Mouse (Mus musculus): Measurements from ENCODE around the gene Rnft2. TPM values are rescaled to one million over a fixed set of nuclear protein-coding genes. Genes with fewer than 3 reads are reported as not detected.
A peak's percentile ranks its signal among the peaks of the same experiment; 100 is the strongest.

Rnft2 gene
- polyA plus RNA-seq, 1 experiment from 2014 or later = 11.3 TPM

DNA sequence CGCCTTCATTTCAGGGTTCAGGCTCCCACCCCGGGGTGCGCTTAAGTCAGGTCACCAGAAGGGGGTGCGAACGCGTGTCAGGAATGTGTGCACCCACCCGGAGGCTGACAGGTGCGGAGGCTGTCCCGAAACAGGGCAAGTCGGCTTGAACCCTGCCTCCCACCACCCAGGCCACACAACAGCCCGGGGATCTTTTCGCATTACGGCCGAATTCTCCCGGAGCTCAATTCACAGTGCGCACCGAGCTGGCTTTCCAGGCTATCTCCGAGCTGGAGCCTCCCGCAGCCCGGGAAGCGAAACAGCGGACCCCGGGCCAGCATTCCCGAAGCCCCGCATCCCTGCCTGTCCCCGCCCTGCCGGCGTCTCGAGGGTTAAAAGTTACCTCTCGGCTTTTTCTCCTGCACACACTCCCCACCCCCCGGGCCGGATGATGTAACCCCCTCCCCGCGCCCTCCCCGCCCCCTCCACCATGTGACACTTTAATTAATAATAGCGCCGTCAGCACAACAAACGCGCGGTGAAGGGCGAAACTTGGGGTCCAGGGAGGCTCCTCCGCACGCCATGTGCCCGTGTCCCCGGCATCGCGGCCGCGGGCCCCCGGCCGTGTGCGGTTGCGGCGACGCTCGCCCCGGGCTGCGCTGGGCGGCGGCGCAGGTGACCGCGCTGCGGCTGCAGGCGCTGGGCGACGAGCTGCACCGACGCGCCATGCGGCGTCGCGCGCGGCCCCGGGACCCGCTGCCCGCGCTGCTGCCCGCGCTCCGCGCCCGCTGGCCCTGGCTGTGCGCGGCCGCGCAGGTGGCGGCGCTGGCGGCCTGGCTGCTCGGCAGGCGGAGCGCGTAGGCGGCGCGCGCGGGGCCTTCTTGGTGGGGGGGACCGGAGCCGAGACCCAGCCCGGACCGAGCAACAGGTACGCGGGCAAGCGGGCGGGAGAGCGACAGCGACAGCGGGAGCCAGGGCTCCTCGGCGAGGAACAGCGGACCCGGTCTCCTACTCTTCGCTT is 75.4 kb downstream of the Rnft2 start:
- Histone ChIP-seq H3K4me1 (peaks cover 28% of the 10 kb centered on the region), H3K27ac (no peak overlapping the region), H3K36me3 (no peaks in the 10 kb centered on the region), H3K9me3 (no peaks in the 10 kb centered on the region), H3K9ac (peak overlapping the region; percentile 42; the same call in 1 of the 2 replicates), H3K27me3 (replicated peaks) (peaks cover 82% of the 10 kb centered on the region), H3K4me2 (replicated peaks) (peak overlapping the region; percentile 91), H3K4me3 (peak overlapping the region; percentile 47)
- ATAC-seq (ENCODE audit: low FRiP score, low read depth) = peak; percentile 38; the same call in 1 of the 2 replicates
- WGBS = under 1% methylated on average over 114 of the region's 117 CpGs

DNA sequence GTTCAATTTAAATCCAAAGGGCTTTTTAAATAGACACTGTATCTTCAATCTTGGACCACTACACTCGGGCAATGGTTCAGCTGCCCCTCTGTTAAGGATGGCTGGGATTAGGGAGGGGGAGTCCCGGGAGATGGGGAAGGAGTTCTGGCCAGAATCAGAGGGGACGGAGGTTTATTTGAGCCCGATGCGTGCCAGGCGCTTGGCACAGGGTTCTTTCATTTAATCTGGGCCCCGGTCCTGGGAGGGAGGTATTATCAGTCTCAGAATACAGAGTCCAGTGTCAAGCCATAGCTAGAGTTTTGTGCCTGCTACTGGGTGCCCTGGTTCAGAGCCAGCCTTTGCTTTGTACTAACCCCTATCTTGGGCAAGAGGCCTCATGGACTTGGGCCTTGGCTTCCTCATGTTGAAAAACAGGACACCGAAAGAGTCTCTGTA is 77.3 kb downstream of the Rnft2 start:
- no peaks in the 10 kb centered on the region for H3K36me3 ChIP-seq
- H3K9me3 ChIP-seq = no peaks in the 10 kb centered on the region
- H3K27me3 ChIP-seq (replicated peaks) = peaks cover 66% of the 10 kb centered on the region
- no peak overlapping the region for H3K4me2 ChIP-seq (replicated peaks)
- 63% methylated on average over 8 of the region's 8 CpGs for WGBS
- no peak overlapping the region for H3K9ac ChIP-seq
- H3K27ac ChIP-seq = no peak overlapping the region
- peaks cover 21% of the 10 kb centered on the region for H3K4me1 ChIP-seq
- ATAC-seq (ENCODE audit: low FRiP score, low read depth) = no peak
- H3K4me3 ChIP-seq = no peak overlapping the region

GRCm38 (mm10) chr5:118165462-118165861 is 79.5 kb downstream of the Rnft2 start:
- Histone ChIP-seq H3K9me3 (no peaks in the 10 kb centered on the region), H3K9ac (no peak overlapping the region), H3K4me2 (replicated peaks) (no peak overlapping the region), H3K4me3 (no peak overlapping the region), H3K27ac (no peak overlapping the region), H3K36me3 (no peaks in the 10 kb centered on the region), H3K4me1 (peaks cover 5% of the 10 kb centered on the region), H3K27me3 (replicated peaks) (peaks cover 59% of the 10 kb centered on the region)
- no peak for ATAC-seq (ENCODE audit: low FRiP score, low read depth)

DNA sequence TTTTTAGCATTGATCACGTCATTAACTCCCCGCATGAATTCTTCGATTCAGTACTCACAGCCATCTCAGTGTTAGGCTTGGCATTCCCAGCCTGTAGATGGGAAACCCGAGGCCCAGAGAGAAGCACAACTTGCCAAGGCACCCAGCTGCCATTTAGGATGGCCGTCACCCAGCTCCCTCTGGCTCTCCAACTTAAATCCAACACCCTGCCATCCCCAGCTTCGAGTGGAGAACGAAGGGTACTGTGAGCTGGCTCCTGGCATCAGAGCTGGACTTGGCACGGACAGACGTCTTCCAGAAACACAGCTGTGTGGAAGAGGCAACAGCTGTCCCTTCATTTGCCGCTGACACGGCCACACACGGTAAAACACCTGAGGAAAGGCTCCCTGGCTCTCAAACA is 80.3 kb downstream of the Rnft2 start, which contains the start of gene Hrk:
Hrk (plus strand) TSS at position 68 of the 400 bp plus-strand sequence.
- ATAC-seq (ENCODE audit: low FRiP score, low read depth) = no peak

DNA sequence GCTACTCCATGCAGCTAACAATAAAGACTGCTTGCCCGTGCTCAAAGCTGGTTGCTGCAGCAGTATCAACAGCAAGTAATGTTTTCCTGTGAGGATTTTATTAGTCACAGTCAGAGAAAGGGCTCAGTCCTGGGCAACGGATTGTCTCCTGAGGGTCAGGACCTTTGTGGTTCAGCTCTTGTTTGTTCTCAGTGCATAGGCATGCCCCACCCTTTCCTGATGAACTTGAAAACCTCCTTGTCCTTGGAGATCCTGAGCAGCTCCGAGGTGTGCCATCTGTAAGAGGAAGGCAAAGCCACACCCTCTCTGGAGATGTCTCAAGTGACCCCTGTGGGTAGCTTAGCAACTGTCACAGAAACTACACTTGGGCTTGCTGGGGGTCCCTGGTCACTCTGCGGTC is 84.2 kb downstream of the Rnft2 start:
- Histone ChIP-seq H3K9me3 (no peaks in the 10 kb centered on the region), H3K4me3 (no peak overlapping the region), H3K36me3 (no peaks in the 10 kb centered on the region), H3K27me3 (replicated peaks) (peaks cover 20% of the 10 kb centered on the region), H3K4me2 (replicated peaks) (no peak overlapping the region), H3K27ac (no peak overlapping the region), H3K4me1 (no peaks in the 10 kb centered on the region), H3K9ac (no peak overlapping the region)
- ATAC-seq (ENCODE audit: low FRiP score, low read depth) = no peak
- 41% methylated on average over 4 of the region's 4 CpGs for WGBS

More for the DNA sequence above, 80.3 kb downstream of the Rnft2 start, which contains the start of gene Hrk:
- no peak within 1 kb of the TSS for H3K4me3 ChIP-seq
- peaks cover 5% of the 10 kb centered on the region for H3K4me1 ChIP-seq
- peaks cover 50% of the 10 kb centered on the region for H3K27me3 ChIP-seq (replicated peaks)
- no peak within 1 kb of the TSS for H3K9ac ChIP-seq
- no peaks in the 10 kb centered on the region for H3K36me3 ChIP-seq
- no peak within 1 kb of the TSS for H3K4me2 ChIP-seq (replicated peaks)
- 65% methylated on average over 12 of the region's 12 CpGs for WGBS
- no peaks in the 10 kb centered on the region for H3K9me3 ChIP-seq
- H3K27ac ChIP-seq = no peak within 1 kb of the TSS

GRCm38 (mm10) chr5:118156976-118157375 is 87.9 kb downstream of the Rnft2 start:
- ATAC-seq (ENCODE audit: low FRiP score, low read depth) = no peak
- Histone ChIP-seq H3K4me3 (no peak overlapping the region), H3K36me3 (0 out of 2 replicates have a peak, but pooled peaks cover 1% of the 10 kb centered on the region), H3K4me1 (peaks cover 13% of the 10 kb centered on the region), H3K9ac (no peak overlapping the region), H3K4me2 (replicated peaks) (no peak overlapping the region), H3K27me3 (replicated peaks) (peaks cover 7% of the 10 kb centered on the region; the same call in 1 of the 2 replicates), H3K9me3 (no peaks in the 10 kb centered on the region), H3K27ac (no peak overlapping the region)
- 57% methylated on average over 4 of the region's 4 CpGs for WGBS

GRCm38 (mm10) chr5:118155565-118155947 is 89.4 kb downstream of the Rnft2 start:
- Histone ChIP-seq H3K9me3 (no peaks in the 10 kb centered on the region), H3K4me1 (peaks cover 13% of the 10 kb centered on the region), H3K4me2 (replicated peaks) (peak overlapping the region; percentile 78), H3K9ac (no peak overlapping the region), H3K27me3 (replicated peaks) (no peaks in the 10 kb centered on the region), H3K36me3 (peaks cover 8% of the 10 kb centered on the region; the same call in 1 of the 2 replicates), H3K27ac (no peak overlapping the region), H3K4me3 (peak overlapping the region; percentile 98)
- peak; percentile 58 for ATAC-seq (ENCODE audit: low FRiP score, low read depth)
- 21% methylated on average over 9 of the region's 9 CpGs for WGBS

DNA sequence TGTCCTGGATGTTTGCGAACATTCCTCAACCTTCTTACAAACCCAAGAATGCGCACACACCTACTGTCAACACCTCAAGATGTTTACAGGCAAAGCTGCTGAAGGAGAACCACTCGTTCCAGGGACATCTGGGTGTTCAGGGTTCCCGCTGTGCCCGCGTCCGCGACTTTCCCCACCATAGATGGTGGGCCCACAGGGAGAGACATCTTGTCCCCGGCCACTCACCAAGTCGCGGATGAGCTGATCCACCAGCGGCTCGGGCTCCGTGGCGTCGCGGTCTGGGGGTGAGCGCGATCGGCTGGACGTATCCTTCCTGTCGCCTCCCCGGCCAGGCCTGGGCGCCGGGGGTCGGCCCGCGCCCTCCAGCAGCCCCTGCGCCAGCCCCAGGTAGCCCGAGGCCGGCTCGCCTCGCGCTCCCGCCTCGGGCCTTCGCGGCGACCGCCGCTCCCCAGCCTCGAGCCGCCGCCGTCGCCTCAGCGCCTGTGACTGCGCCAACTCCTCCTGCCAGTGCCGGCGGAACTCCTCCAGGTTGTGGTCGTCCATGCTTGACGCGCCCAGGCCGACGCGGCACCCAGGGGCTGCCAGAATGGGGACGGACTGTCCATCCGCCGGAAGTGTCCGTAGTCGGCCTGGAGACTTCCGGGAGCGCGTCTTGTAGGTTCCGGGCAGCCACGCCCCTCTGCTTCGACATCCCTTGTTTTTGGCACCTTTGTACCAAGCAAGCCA is 89.9 kb downstream of the Rnft2 start, which contains the start of gene Fbxw8:
Fbxw8 (minus strand) TSS at position 626 of the 726 bp plus-strand sequence.
- Histone ChIP-seq H3K27me3 (replicated peaks) (no peaks in the 10 kb centered on the region), H3K9me3 (no peaks in the 10 kb centered on the region), H3K4me1 (peaks cover 13% of the 10 kb centered on the region), H3K36me3 (peaks cover 8% of the 10 kb centered on the region; the same call in 1 of the 2 replicates), H3K4me2 (replicated peaks) (peak within 1 kb of the TSS; percentile 78), H3K9ac (peak within 1 kb of the TSS; percentile 94), H3K27ac (0 out of 2 replicates have a peak within 1 kb of the TSS, but pooled peaks have one; percentile 32), H3K4me3 (peak within 1 kb of the TSS; percentile 98)
- ATAC-seq (ENCODE audit: low FRiP score, low read depth) = peak; percentile 78
- under 1% methylated on average over 67 of the region's 67 CpGs for WGBS

- WGBS = 78% methylated on average over 3 of the region's 3 CpGs
- no peak overlapping the region for H3K4me3 ChIP-seq
- no peaks in the 10 kb centered on the region for H3K27me3 ChIP-seq (replicated peaks)
- H3K9ac ChIP-seq = no peak overlapping the region
- no peaks in the 10 kb centered on the region for H3K9me3 ChIP-seq
- H3K36me3 ChIP-seq = peaks cover 8% of the 10 kb centered on the region; the same call in 1 of the 2 replicates
- no peak overlapping the region for H3K4me2 ChIP-seq (replicated peaks)
- peaks cover 34% of the 10 kb centered on the region for H3K4me1 ChIP-seq
- ATAC-seq (ENCODE audit: low FRiP score, low read depth) = no peak
- H3K27ac ChIP-seq = no peak overlapping the region
Observed at GRCm38 (mm10) chr5:118149711-118150110, 95.2 kb downstream of the Rnft2 start.

DNA sequence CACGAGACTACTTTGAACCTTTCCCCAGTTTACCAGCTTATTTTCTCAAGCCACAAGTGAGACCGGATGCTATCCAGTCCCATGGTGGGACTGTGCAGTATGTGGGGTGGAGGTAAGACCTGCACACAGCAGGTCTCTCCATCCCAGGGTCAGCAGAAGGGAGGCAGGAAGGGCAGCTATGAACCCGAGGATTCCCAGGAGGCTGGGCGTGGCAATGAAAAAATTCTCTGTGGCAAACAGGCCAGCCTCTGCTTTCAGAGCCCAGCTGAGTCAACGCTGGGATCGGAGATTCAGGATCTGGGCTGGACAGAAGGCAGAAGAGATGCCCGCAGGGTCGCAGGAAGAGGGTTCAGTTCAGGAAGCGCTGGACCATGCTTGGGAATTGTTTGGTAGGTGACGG is 97.7 kb downstream of the Rnft2 start:
- peaks cover 22% of the 10 kb centered on the region for H3K4me1 ChIP-seq

GRCm38 (mm10) chr5:118145999-118146679 is 98.8 kb downstream of the Rnft2 start:
- peak; percentile 37; the same call in 1 of the 2 replicates for ATAC-seq (ENCODE audit: low FRiP score, low read depth)
- WGBS = 79% methylated on average over 15 of the region's 15 CpGs
- H3K27ac ChIP-seq = peak overlapping the region; percentile 42; the same call in 1 of the 2 replicates

More for the DNA sequence above, 97.7 kb downstream of the Rnft2 start:
- WGBS = 84% methylated on average over 10 of the region's 10 CpGs
- Histone ChIP-seq H3K27ac (0 out of 2 replicates have a peak overlapping the region, but pooled peaks have one; percentile 4), H3K4me2 (replicated peaks) (no peak overlapping the region), H3K36me3 (peaks cover 15% of the 10 kb centered on the region), H3K4me3 (no peak overlapping the region), H3K9ac (no peak overlapping the region), H3K9me3 (no peaks in the 10 kb centered on the region), H3K27me3 (replicated peaks) (no peaks in the 10 kb centered on the region)
- no peak for ATAC-seq (ENCODE audit: low FRiP score, low read depth)

More at GRCm38 (mm10) chr5:118145999-118146679, 98.8 kb downstream of the Rnft2 start:
- H3K36me3 ChIP-seq = peaks cover 19% of the 10 kb centered on the region
- H3K27me3 ChIP-seq (replicated peaks) = no peaks in the 10 kb centered on the region
- no peaks in the 10 kb centered on the region for H3K9me3 ChIP-seq
- no peak overlapping the region for H3K9ac ChIP-seq
- peaks cover 22% of the 10 kb centered on the region for H3K4me1 ChIP-seq
- no peak overlapping the region for H3K4me2 ChIP-seq (replicated peaks)
- no peak overlapping the region for H3K4me3 ChIP-seq
